Mouse (Mus musculus) limb, embryonic 12.5 days (tissue): Measurements from ENCODE around the gene Ctla4. TPM values are rescaled to one million over a fixed set of nuclear protein-coding genes. Genes with fewer than 3 reads are reported as not detected.

ENCODE experiments used
- ATAC-seq: fragments of 200-750 bp; cut with Nextera tagmentation; 2 replicates; pipeline ENCODE4 v1.8.0; 2017; ENCODE audit warnings: low read depth, moderate TSS enrichment; ENCODE audit not compliant: insufficient number of reproducible peaks, insufficient read depth, low FRiP score, low TSS enrichment
- H3K27ac ChIP-seq: fragments of 300-500 bp; sonication (generic); 2 replicates; pipeline ENCODE4 v1.5.1; 2016; ENCODE audit warnings: mild to moderate bottlenecking, moderate library complexity
- H3K27me3 ChIP-seq: fragments of 300-500 bp; sonication (generic); 2 replicates; pipeline ENCODE4 v1.6.1; 2016; ENCODE audit warnings: mild to moderate bottlenecking, moderate library complexity
- H3K36me3 ChIP-seq: fragments of 300-500 bp; sonication (generic); 2 replicates; pipeline ENCODE4 v1.6.1; 2016; ENCODE audit warnings: mild to moderate bottlenecking, moderate library complexity
- H3K4me1 ChIP-seq: fragments of 300-500 bp; sonication (generic); replicated peaks from 2 replicates; pipeline ENCODE4 v1.6.1; 2016
- H3K4me2 ChIP-seq: fragments of 300-500 bp; sonication (generic); 2 replicates; pipeline ENCODE4 v1.6.1; 2016; ENCODE audit warnings: mild to moderate bottlenecking, moderate library complexity
- H3K4me3 ChIP-seq: fragments of 300-500 bp; sonication (generic); replicated peaks from 2 replicates; pipeline ENCODE4 v1.5.1; 2016; ENCODE audit warnings: mild to moderate bottlenecking
- H3K9ac ChIP-seq: fragments of 300-500 bp; sonication (generic); replicated peaks from 2 replicates; pipeline ENCODE4 v1.6.1; 2016; ENCODE audit warnings: mild to moderate bottlenecking, moderate library complexity
- H3K9me3 ChIP-seq: fragments of 300-500 bp; sonication (generic); 2 replicates; pipeline ENCODE4 v1.6.1; 2016; ENCODE audit warnings: mild to moderate bottlenecking, moderate library complexity
- WGBS: fragments of 180-500 bp; shearing (Covaris S2); methylation state at CpG from one replicate; pipeline ENCODE4 v1.1.7; 2016; 5-methylcytosine and 5-hydroxymethylcytosine counted together
- polyA plus RNA-seq: library from polyadenylated mRNA; unstranded; fragments of >200 nt; fragmentation: Nextera tagmentation; extraction: Ambion mirVana; gene quantifications from 2 replicates; pipeline ENCODE4 v1.2.1, GENCODE M21; 2016

The Ctla4 gene
- polyA plus RNA-seq, 1 experiment from 2014 or later = 0.24 TPM

- no peak overlapping the region for H3K9ac ChIP-seq
- no peak overlapping the region for H3K4me3 ChIP-seq
- H3K4me1 ChIP-seq = peaks cover 8% of the 10 kb centered on the region; the same call in 1 of the 2 replicates
- H3K36me3 ChIP-seq = no peaks in the 10 kb centered on the region
- no peak overlapping the region for H3K4me2 ChIP-seq
- WGBS = 83% methylated on average over 7 of the region's 7 CpGs
- ATAC-seq = no peak
- no peaks in the 10 kb centered on the region for H3K27me3 ChIP-seq
- no peak overlapping the region for H3K27ac ChIP-seq
- H3K9me3 ChIP-seq = no peaks in the 10 kb centered on the region
Observed at GRCm38 (mm10) chr1:60930397-60930796, 43.6 kb downstream of the Ctla4 start.

- no peak overlapping the region for H3K4me3 ChIP-seq
- ATAC-seq = no peak
- H3K4me2 ChIP-seq = no peak overlapping the region
- no peak overlapping the region for H3K9ac ChIP-seq
- no peak overlapping the region for H3K27ac ChIP-seq
- H3K36me3 ChIP-seq = no peaks in the 10 kb centered on the region
- H3K4me1 ChIP-seq = peaks cover 9% of the 10 kb centered on the region; the same call in 1 of the 2 replicates
- WGBS = 31% methylated on average over 8 of the region's 8 CpGs
- H3K27me3 ChIP-seq = no peaks in the 10 kb centered on the region
- H3K9me3 ChIP-seq = no peaks in the 10 kb centered on the region
Observed at GRCm38 (mm10) chr1:60935968-60936581, 49.3 kb downstream of the Ctla4 start.

DNA sequence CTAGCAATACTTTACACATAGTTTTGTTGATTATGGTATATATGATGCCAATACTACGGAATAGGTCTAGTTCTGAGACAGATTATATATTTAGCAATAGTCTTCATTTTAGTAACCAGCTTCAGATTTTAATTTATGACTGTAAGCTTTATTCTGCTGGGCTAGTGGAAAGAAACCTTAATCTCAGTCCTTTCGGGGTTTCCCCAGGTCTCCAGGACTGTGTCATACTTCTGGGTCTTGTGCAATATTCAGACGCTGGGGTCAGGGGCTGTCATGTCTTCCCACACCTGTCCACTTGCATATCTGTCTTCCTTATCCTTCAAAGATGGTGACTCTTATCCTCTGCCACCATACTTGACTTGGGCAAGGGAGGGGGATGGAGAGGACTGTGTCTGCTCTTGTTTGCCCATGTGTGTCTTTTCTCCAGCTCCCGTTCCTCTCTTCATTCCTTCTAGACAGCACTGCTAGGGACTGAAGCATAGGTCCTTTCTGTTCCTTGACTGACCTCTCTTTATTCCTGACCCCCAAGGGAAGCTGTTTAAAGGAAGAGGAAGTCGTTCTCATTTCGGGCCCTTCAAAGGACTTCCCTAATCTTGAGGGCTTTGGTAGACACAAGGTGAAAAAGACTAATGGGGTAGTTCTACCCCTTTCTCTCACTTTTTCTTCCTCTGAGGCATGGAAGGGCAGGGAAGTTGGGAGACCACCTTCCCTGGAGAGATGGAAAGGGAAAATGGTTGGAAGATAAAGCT is 50.3 kb downstream of the Ctla4 start:
- no peak overlapping the region for H3K9ac ChIP-seq
- no peak overlapping the region for H3K4me2 ChIP-seq
- peaks cover 9% of the 10 kb centered on the region; the same call in 1 of the 2 replicates for H3K4me1 ChIP-seq
- 74% methylated on average over 6 of the region's 6 CpGs for WGBS
- H3K27me3 ChIP-seq = no peaks in the 10 kb centered on the region
- no peak overlapping the region for H3K27ac ChIP-seq
- no peak overlapping the region for H3K4me3 ChIP-seq
- ATAC-seq = no peak
- no peaks in the 10 kb centered on the region for H3K36me3 ChIP-seq
- H3K9me3 ChIP-seq = no peaks in the 10 kb centered on the region

DNA sequence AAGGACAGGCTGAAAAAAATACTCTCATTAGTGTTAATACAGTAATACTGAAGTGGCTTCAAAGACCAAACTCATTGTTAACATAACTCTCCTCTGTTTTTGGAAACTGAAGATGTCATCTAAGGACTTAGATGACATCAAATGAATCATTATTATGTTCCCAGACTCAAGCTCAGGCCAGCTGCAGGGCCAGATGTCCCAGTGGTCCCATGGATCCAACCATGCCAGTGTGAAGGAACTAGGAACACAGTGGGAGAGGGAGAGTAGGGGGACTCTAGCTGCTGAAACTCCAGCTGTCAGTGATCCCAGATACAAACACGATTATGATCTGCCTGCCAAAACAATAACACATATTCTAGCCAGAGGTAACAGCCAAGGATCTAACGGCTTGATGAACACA is 51.5 kb downstream of the Ctla4 start:
- Histone ChIP-seq H3K4me1 (peaks cover 9% of the 10 kb centered on the region; the same call in 1 of the 2 replicates), H3K9me3 (no peaks in the 10 kb centered on the region), H3K9ac (no peak overlapping the region), H3K27me3 (no peaks in the 10 kb centered on the region), H3K4me2 (no peak overlapping the region), H3K27ac (no peak overlapping the region), H3K4me3 (no peak overlapping the region), H3K36me3 (no peaks in the 10 kb centered on the region)
- ATAC-seq = no peak
- 88% methylated on average over 2 of the region's 2 CpGs for WGBS

DNA sequence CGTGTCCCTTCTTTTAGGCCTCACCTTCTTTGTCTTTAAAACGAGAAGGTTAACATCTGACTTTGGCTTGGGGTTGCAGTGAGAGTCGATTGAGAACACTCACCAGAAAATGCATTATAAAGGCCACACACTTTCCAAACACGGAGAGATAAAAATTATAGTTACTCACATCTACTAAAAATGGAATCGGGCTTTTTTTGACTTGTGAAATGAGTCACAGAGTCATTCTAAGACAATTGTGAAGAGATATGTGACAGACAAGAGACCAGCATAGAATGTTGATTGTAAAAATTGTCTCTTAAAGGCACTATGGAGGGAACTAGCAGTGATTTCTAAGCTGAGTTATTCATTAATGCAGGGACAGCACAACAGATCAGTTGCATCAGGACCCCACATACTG is 52.2 kb downstream of the Ctla4 start:
- peaks cover 9% of the 10 kb centered on the region; the same call in 1 of the 2 replicates for H3K4me1 ChIP-seq
- H3K9me3 ChIP-seq = no peaks in the 10 kb centered on the region
- H3K27ac ChIP-seq = no peak overlapping the region
- ATAC-seq = no peak
- H3K36me3 ChIP-seq = no peaks in the 10 kb centered on the region
- no peak overlapping the region for H3K4me3 ChIP-seq
- H3K27me3 ChIP-seq = no peaks in the 10 kb centered on the region
- no peak overlapping the region for H3K9ac ChIP-seq
- 86% methylated on average over 5 of the region's 5 CpGs for WGBS
- no peak overlapping the region for H3K4me2 ChIP-seq

DNA sequence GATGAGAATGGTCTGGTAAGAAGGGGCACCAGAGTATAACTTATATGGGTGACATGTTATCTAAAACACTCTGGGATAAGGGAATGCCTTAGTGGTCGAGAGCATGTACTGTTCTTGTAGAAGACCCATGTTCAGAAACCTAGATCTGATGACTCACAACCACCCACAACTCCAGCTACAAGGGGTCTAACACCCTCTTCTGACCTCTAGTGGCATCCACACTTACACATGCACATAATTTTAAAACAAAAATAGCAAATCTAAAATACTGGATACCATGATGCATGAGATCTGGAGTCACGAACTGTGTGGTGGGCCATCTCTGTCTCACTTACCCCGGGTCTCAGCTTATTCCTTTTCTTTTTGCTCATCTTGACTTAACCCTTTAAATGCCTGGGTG is 53.2 kb downstream of the Ctla4 start:
- no peaks in the 10 kb centered on the region for H3K27me3 ChIP-seq
- ATAC-seq = no peak
- H3K4me1 ChIP-seq = peaks cover 9% of the 10 kb centered on the region; the same call in 1 of the 2 replicates
- 80% methylated on average over 3 of the region's 3 CpGs for WGBS
- H3K4me2 ChIP-seq = no peak overlapping the region
- no peak overlapping the region for H3K9ac ChIP-seq
- no peaks in the 10 kb centered on the region for H3K36me3 ChIP-seq
- no peak overlapping the region for H3K27ac ChIP-seq
- no peaks in the 10 kb centered on the region for H3K9me3 ChIP-seq
- no peak overlapping the region for H3K4me3 ChIP-seq

- Histone ChIP-seq H3K4me3 (no peak overlapping the region), H3K4me2 (no peak overlapping the region), H3K27ac (no peak overlapping the region), H3K27me3 (no peaks in the 10 kb centered on the region), H3K9ac (no peak overlapping the region), H3K4me1 (peaks cover 4% of the 10 kb centered on the region; the same call in 1 of the 2 replicates), H3K36me3 (no peaks in the 10 kb centered on the region), H3K9me3 (no peaks in the 10 kb centered on the region)
- no peak for ATAC-seq
- 92% methylated on average over 1 of the region's 1 CpGs for WGBS
Observed at GRCm38 (mm10) chr1:60940620-60941019, 53.8 kb downstream of the Ctla4 start.

- Histone ChIP-seq H3K4me2 (no peak overlapping the region), H3K36me3 (no peaks in the 10 kb centered on the region), H3K27me3 (no peaks in the 10 kb centered on the region), H3K4me3 (no peak overlapping the region), H3K27ac (no peak overlapping the region), H3K9me3 (no peaks in the 10 kb centered on the region), H3K4me1 (no peaks in the 10 kb centered on the region), H3K9ac (no peak overlapping the region)
- ATAC-seq = no peak
- 91% methylated on average over 5 of the region's 5 CpGs for WGBS
Observed at GRCm38 (mm10) chr1:60941056-60942048, 54.6 kb downstream of the Ctla4 start.

DNA sequence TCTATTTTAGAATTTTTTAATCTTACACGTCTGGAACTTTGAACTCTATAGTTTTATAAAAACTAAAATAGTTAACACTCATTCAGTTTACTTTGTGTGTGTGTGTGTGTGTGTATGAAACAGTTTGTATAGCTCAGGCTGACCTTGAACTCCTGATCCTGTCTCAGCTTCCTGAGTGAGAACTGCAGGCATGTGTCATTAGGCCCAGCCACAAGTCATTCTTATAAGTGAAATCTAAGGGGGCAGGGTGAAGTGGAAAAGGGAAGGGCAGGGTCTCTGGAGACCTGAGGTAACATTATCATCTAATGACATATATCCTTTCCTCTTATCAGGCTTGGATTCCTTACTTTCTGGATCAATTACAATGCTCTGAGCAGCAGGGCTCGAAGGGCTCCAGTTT is 56.1 kb downstream of the Ctla4 start:
- H3K27ac ChIP-seq = no peak overlapping the region
- H3K9me3 ChIP-seq = no peaks in the 10 kb centered on the region
- H3K9ac ChIP-seq = no peak overlapping the region
- H3K4me3 ChIP-seq = no peak overlapping the region
- 91% methylated on average over 2 of the region's 2 CpGs for WGBS
- H3K27me3 ChIP-seq = no peaks in the 10 kb centered on the region
- H3K4me2 ChIP-seq = no peak overlapping the region
- ATAC-seq = no peak
- H3K4me1 ChIP-seq = no peaks in the 10 kb centered on the region
- H3K36me3 ChIP-seq = no peaks in the 10 kb centered on the region

DNA sequence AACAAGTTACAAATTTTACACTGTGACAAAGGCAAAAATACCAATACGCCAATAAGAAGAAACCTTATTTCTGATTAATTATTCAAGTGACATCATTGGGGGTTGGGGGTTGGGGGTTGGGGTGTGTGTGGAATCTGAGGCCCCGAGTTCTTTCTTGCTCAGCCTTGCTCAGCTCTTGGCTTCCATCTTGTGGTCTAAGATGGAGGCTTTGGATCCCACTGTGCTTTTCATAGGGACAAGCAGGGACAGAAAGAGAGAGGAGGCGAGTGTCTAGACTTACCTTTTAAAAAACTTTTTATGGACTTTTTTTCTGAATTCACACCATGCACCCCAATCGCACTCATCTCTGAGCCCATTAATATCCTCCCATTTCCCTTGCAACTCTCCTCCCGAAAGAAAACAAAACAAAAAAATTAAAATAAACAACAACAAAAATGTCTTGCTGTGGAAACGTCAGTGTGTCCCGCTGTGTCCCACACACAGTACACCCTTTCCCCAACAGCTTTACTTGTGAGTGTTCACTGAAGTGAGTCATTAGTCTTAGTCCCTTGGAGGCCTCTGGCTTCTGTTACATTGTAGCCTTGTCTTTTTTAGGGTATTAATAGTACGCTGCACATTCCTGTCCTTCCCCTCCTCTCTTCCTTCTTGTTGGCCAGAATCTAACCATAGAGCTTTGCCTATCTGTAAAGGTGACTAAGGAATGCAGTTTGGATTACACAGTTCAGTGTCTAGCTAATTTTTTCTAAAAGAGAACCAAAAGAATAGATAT is 59.0 kb downstream of the Ctla4 start:
- no peaks in the 10 kb centered on the region for H3K27me3 ChIP-seq
- 84% methylated on average over 8 of the region's 8 CpGs for WGBS
- no peaks in the 10 kb centered on the region for H3K9me3 ChIP-seq
- no peak overlapping the region for H3K4me3 ChIP-seq
- H3K27ac ChIP-seq = no peak overlapping the region
- H3K36me3 ChIP-seq = no peaks in the 10 kb centered on the region
- no peak overlapping the region for H3K4me2 ChIP-seq
- no peak for ATAC-seq
- no peak overlapping the region for H3K9ac ChIP-seq
- no peaks in the 10 kb centered on the region for H3K4me1 ChIP-seq
